Mouse (Mus musculus) spleen, adult 2 months (tissue): ENCODE measurements at regions not wholly inside any gene's neighbourhood (a gene's known extent, or its start where the extent isn't known, plus 50 kb on each side); places are given as distances from the start of the nearest gene placed in this dataset.

Source experiments
- CTCF ChIP-seq: fragments of 200-500 bp; IDR thresholded peaks from 2 replicates; pipeline ENCODE4 v1.5.1; 2011; ENCODE audit warnings: mild to moderate bottlenecking, inconsistent platforms; ENCODE audit not compliant: insufficient read depth, insufficient read length, insufficient replicate concordance; ENCODE audit errors: extremely low read depth
- POLR2A ChIP-seq: fragments of 200-500 bp; IDR thresholded peaks from 2 replicates; pipeline ENCODE4 v1.6.1; 2011; ENCODE audit warnings: low read depth, low read length, inconsistent platforms

DNA sequence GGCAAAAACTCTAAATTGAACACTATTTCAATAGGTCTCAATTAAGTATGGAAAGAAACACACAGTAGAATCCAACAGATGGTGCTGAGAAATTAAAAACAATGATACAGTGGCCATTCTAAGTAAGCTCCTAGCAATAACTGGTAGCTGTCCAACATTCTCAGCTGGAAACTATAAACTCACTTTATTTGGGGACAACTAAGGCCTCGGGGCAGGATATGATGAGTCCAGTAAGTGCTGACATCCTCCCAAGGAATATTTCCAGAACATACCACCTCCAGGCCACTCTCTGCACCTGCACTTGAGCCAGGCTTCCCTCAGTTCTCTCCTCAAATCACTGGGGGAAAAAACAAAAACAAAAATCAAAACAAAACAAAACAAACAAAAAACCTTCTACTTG lies 53.7 kb upstream of the Ank start:
- TF ChIP-seq POLR2A: no peak
- no peak for TF ChIP-seq CTCF
